Mouse (Mus musculus) testis, adult 2 months (tissue): Measurements from ENCODE around the gene Wwc1.

ENCODE experiments used
- CTCF ChIP-seq: fragments of 200-500 bp; IDR thresholded peaks from 2 replicates; pipeline ENCODE4 v1.5.1; 2012; ENCODE audit warnings: low read depth, mild to moderate bottlenecking, inconsistent platforms, low read length, moderate library complexity; ENCODE audit not compliant: control insufficient read depth, insufficient read depth, insufficient replicate concordance
- POLR2A ChIP-seq: fragments of 200-500 bp; IDR thresholded peaks from 2 replicates; pipeline ENCODE4 v1.6.1; 2012; ENCODE audit warnings: low read depth, mild to moderate bottlenecking, inconsistent platforms, low read length, moderate library complexity; ENCODE audit not compliant: control insufficient read depth

DNA sequence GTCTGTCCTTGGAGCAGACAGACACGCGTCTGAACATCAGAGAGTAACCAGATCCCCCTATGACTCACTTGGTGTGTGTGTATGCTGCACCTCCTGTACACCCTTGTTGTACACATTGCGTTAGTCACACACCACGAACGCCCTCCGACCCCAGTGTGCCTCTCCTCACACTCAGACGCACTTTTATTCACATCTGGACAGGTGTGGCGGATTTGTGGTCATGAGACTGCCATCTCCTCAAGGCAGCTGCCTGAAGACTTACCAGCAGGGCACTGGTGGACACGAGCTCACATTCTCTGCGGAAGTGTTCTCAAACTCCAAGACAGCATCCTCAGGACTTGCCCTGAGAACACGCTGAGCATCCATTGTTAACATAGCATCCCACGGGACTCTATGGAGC is 17.7 kb upstream of the Wwc1 start:
- TF ChIP-seq CTCF = no peak
- TF ChIP-seq POLR2A = no peak
